Mouse (Mus musculus): ENCODE measurements around the gene Tmem150a. TPM values are rescaled to one million over a fixed set of nuclear protein-coding genes. Genes with fewer than 3 reads are reported as not detected.
A peak's percentile ranks its signal among the peaks of the same experiment; 100 is the strongest.

The Tmem150a gene
- total RNA-seq, 2 experiments from 2014 or later, result 8.0 to 9.7 TPM

DNA sequence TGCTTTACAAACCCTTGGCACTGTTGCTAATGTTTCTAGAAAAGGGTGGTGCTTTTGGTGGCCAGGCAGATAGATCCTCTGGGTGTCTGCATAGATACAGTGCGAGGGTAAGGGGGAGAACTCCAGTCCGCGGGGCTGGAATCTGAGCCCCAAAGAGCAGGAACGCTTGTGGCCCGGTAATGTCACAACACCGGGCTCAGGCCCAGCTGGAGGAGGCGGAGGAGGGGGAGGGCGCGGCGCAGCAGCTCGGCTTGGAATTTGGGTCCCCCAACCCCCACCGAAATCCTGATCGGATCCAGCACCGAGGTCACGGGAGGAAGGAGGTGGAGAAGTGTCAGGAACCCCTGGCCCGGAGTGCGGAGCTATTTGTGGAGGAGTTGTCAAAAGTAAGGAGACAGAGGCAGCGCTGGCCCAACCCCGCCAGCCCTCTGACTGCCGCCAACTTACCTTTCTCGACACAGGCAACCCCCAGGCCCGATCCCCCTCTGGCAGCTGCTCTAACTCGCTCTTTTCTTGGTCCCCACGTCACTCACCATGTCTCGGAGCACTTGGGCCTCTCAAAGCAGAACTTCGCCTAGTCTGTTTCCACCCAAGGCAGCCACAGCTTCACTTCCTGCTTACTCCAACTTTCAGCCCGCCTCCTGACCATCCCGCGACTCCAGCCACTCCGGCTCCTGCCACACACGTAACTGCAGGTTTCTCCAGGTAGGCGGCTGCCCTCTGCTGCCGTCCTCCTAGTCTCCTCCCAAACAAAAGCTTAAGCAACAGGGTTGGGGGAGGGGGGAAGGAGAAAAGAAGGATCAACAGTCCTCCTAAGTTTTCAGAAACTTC, 34.9 kb downstream of the Tmem150a start, which contains the start of gene Vamp8:
TSS of gene Vamp8 (minus strand) at position 763 of the 831 bp plus-strand sequence.
- peak within 1 kb of the TSS; percentile 76 for H3K27ac ChIP-seq
- intact Hi-C loops (cut with DNase I), result no loop called here
- H3K4me3 ChIP-seq, result peak within 1 kb of the TSS; percentile 47
- DNase-seq (ENCODE audit: extremely low spot score in 1 of 2, low spot score in 2 of 2), result peak; percentile 31 to 36
- no peak for TF ChIP-seq CTCF (IDR thresholded peaks at IDR 0.05)

DNA sequence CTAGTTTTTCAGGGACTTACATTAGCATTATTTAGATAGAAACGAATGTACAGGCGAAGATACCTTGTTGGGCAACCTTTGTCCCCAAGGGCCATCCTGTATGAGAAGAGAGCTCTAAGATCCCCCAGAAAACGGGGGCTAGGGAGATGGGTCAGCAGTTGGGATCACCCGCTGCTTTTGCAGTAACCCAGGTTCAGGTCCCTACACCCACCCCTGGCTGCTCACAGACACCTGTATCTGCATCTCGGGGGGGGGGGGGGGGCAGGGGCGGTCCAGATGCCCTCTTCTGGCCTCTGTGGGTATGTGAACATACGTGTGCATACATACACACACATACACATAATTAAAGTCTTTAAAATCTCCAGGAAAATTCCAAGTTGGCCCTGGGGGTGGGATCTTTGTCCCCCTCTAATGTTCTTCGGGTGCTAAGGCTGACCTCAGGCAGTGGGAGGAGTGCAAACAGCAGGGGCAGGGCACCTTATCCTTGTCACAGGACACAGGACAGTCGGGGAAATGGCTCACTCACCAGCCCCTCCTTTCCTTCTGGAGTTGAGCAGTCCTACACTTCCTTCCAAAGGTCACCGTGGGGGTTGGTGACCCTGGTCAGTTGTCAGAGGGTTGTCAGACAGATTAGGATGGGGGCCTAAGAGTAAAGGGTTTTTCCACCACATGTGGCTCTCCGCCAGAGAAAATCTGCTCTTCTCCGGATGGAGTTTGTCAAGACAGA, 35.7 kb downstream of the Tmem150a start:
- Histone ChIP-seq H3K27ac (peak overlapping the region; percentile 76), H3K4me3 (peak overlapping the region; percentile 47)
- intact Hi-C loops (cut with DNase I), result no loop called here
- TF ChIP-seq CTCF (IDR thresholded peaks at IDR 0.05), result no peak
- no peak for DNase-seq (ENCODE audit: extremely low spot score in 1 of 2, low spot score in 2 of 2)

DNA sequence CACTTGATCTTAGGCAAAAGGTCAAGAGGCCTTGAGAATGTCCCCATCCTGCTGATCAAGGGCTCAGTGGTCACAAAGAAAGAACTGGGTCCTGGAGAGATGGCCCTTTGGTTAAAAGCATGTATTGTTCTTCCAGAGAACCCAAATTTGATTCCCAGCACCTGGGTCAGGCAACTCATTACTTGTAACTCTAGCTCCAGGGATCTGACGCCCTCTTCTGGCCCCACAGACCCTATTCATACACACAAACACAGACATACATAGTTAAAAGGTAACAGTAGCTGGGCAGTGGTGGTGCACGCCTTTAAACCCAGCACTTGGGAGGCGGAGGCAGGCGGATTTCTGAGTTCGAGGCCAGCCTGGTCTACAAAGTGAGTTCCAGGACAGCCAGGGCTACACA, 37.1 kb downstream of the Tmem150a start:
- Histone ChIP-seq H3K4me3 (no peak overlapping the region), H3K27ac (no peak overlapping the region)
- DNase-seq (ENCODE audit: extremely low spot score in 1 of 2, low spot score in 2 of 2), result no peak
- intact Hi-C loops (cut with DNase I), result no loop called here
- no peak for TF ChIP-seq CTCF (IDR thresholded peaks at IDR 0.05)

DNA sequence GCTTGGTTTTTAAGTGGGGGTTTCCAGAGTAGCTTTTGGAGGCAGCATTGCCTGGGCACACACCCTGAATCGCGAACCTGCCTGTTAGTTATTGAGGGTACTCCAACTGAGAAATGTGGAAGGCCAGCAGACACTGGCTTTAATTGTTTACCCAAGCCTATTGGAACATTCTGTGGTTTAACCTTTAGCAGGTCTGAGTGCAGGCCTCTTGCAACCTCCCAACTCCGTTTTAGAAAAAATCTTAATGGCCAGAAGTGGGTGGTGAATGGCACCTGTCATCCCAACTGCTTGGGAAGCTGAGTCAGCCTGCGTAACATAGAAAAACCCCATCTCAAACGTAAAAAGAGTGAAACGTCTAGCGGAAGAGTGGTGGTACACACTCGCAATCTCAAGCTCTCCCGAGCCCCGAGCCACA, 41.6 kb downstream of the Tmem150a start:
- Histone ChIP-seq H3K27ac (no peak overlapping the region), H3K4me3 (no peak overlapping the region)
- TF ChIP-seq CTCF (IDR thresholded peaks at IDR 0.05), result no peak
- DNase-seq (ENCODE audit: extremely low spot score in 1 of 2, low spot score in 2 of 2), result no peak
- intact Hi-C loops (cut with DNase I), result no loop called here

DNA sequence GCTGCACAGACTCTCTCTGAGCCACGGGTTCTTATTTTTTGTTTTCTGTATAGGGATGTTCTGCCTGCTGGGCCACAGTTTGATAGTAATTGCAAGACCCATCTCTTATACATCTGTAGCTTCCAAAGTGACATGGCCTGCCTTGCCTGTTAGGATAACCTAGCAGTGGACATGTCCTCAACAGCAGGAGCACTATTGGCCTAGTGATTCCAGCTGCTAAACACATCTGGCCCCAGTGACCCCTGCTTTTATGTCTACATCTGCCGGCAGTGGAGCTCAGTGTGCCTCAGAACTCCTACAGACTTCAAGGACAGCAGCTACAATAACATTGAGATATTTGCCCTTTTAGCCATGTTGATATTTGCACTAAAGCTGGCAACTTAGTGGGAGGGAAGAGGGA, 44.7 kb downstream of the Tmem150a start:
- H3K27ac ChIP-seq, result no peak overlapping the region
- no peak overlapping the region for H3K4me3 ChIP-seq
- intact Hi-C loops (cut with DNase I), result no loop called here
- TF ChIP-seq CTCF (IDR thresholded peaks at IDR 0.05), result no peak
- no peak for DNase-seq (ENCODE audit: extremely low spot score in 1 of 2, low spot score in 2 of 2)

DNA sequence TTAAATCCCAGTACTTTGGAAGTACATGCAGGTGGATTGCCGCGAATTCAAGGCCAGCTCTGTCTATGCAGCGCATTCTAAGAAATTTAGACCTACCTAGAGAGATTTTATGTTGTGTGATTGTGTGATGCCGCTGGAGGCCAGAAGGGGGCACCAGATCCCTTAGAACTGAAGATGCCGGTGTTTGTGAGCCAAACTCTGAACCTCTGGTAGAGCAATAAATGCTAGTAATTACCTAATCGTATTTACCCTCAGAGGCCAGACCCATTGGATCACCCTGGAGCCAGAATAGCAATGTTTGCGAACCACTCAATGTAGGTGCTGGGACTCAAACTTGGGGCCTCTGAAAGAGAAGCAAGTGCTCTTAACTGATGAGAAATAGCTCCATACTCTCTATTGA, 46.6 kb downstream of the Tmem150a start:
- no peak overlapping the region for H3K27ac ChIP-seq
- no peak overlapping the region for H3K4me3 ChIP-seq
- peak; percentile 86 for TF ChIP-seq CTCF (IDR thresholded peaks at IDR 0.05)
- intact Hi-C loops (cut with DNase I), result no loop called here
- peak; percentile 63 to 67 for DNase-seq (ENCODE audit: extremely low spot score in 1 of 2, low spot score in 2 of 2)

DNA sequence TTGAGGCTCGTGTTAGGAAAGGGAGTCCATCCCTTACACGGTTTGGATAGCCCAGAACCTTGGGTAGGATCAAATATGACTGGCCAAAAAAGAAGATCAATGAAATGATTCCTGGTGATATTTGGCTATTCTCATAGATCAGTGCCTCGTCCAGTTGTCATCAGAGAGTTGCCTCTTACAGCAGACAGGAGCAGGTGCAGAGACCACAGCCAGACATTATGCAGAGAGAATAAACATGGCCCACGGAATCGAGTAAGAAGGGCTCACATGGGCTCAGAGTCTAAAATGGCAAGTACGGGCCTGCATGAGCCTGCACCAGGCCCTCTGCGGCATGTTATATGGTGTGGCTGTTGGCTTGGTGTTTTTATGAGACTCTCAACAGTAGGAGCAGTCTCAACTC, 50.1 kb downstream of the Tmem150a start:
- TF ChIP-seq CTCF (IDR thresholded peaks at IDR 0.05), result no peak
- no peak for DNase-seq (ENCODE audit: extremely low spot score in 1 of 2, low spot score in 2 of 2)
- Histone ChIP-seq H3K4me3 (no peak overlapping the region), H3K27ac (no peak overlapping the region)
- intact Hi-C loops (cut with DNase I), result no loop called here

DNA sequence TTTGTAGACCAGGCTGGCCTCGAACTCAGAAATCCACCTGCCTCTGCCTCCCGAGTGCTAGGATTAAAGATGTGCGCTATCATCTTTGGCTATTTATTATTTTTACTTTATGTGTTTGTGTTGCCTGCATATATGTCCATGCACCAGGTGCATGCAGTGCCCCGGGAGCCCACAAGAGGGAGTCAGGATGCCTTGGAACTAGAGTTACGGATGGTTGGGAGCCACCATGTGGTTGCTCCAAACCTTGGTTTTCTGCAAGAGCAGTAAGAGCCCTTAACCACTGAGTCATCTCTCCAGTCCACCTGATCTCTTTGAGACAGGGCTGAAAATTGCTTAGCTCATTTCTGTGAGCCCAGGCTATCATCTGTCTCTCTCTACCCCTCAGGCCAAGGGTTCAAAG, 51.9 kb downstream of the Tmem150a start:
- TF ChIP-seq CTCF (IDR thresholded peaks at IDR 0.05), result peak; percentile 85
- intact Hi-C loops (cut with DNase I), result no loop called here
- DNase-seq (ENCODE audit: extremely low spot score in 1 of 2, low spot score in 2 of 2), result peak; percentile 70 to 83
- H3K27ac ChIP-seq, result no peak overlapping the region
- H3K4me3 ChIP-seq, result no peak overlapping the region

Other genes starting within 250 kb of the Tmem150a start
- 1 to 10 TPM; 1.5 to 1.9 TPM for gene Atoh8, start 119.9 kb upstream of the Tmem150a start, total RNA-seq (2021)
- not detected for gene Sftpb, start 50.8 kb upstream of the Tmem150a start, total RNA-seq (2021)
- 10 to 100 TPM; 31.8 to 35.5 TPM for gene Usp39, start 10.3 kb upstream of the Tmem150a start, total RNA-seq (2021)
- gene 0610030E20Rik, start 8.1 kb upstream of the Tmem150a start, total RNA-seq (2021), result 10 to 100 TPM; 17.3 to 17.7 TPM
- gene Rnf181, start 11.5 kb downstream of the Tmem150a start, total RNA-seq (2021), result 10 to 100 TPM; 75.7 to 75.9 TPM
- gene Vamp5, start 25.0 kb downstream of the Tmem150a start, total RNA-seq (2021), result 1 to 10 TPM; 6.3 to 6.8 TPM
- 10 to 100 TPM; 11.7 to 15.4 TPM for gene Vamp8, start 35.3 kb downstream of the Tmem150a start, total RNA-seq (2021)
- gene Ggcx, start 58.9 kb downstream of the Tmem150a start, total RNA-seq (2021), result 10 to 100 TPM; 25.7 to 26.9 TPM
- gene Mat2a, start 84.1 kb downstream of the Tmem150a start, total RNA-seq (2021), result 100 to 1,000 TPM; 186 to 194 TPM
- under 1 TPM; 0.28 to 0.48 TPM for gene Sh2d6, start 166.3 kb downstream of the Tmem150a start, total RNA-seq (2021)
- 1 to 10 TPM; 2.3 to 2.6 TPM for gene Capg, start 188.9 kb downstream of the Tmem150a start, total RNA-seq (2021)
- gene Elmod3, start 243.0 kb downstream of the Tmem150a start, total RNA-seq (2021), result 10 to 100 TPM; 19.1 to 21.3 TPM
- 10 to 100 TPM; 46.3 to 50.3 TPM for gene Retsat, start 243.0 kb downstream of the Tmem150a start, total RNA-seq (2021)